Mouse (Mus musculus) forebrain, embryonic 16.5 days (tissue): ENCODE measurements around the gene Phldb2. TPM values are rescaled to one million over a fixed set of nuclear protein-coding genes. Genes with fewer than 3 reads are reported as not detected.
A peak's percentile ranks its signal among the peaks of the same experiment; 100 is the strongest.

Experiments
- ATAC-seq: fragments of 200-750 bp; cut with Nextera tagmentation; 2 replicates; pipeline ENCODE4 v1.8.0; 2017; ENCODE audit warnings: mild to moderate bottlenecking, moderate library complexity
- H3K27ac ChIP-seq: fragments of 300-500 bp; sonication (generic); 2 replicates; pipeline ENCODE4 v1.5.1; 2014; ENCODE audit warnings: low read length, control low read depth
- H3K27me3 ChIP-seq: fragments of 300-500 bp; sonication (generic); replicated peaks from 2 replicates; pipeline ENCODE4 v1.6.1; 2014; ENCODE audit warnings: low read length; ENCODE audit not compliant: control insufficient read depth, insufficient read depth
- H3K36me3 ChIP-seq: fragments of 300-500 bp; sonication (generic); 2 replicates; pipeline ENCODE4 v1.6.1; 2014; ENCODE audit not compliant: control insufficient read depth, insufficient read depth
- H3K4me1 ChIP-seq: fragments of 300-500 bp; sonication (generic); replicated peaks from 2 replicates; pipeline ENCODE4 v1.6.1; 2014; ENCODE audit warnings: low read length; ENCODE audit not compliant: control insufficient read depth, insufficient read depth
- H3K4me2 ChIP-seq: fragments of 300-500 bp; sonication (generic); 2 replicates; pipeline ENCODE4 v1.6.1; 2014; ENCODE audit warnings: mild to moderate bottlenecking, low read length, control low read depth
- H3K4me3 ChIP-seq: fragments of 300-500 bp; sonication (generic); replicated peaks from 2 replicates; pipeline ENCODE4 v1.5.1; 2014; ENCODE audit warnings: mild to moderate bottlenecking, low read length, control low read depth
- H3K9ac ChIP-seq: fragments of 300-500 bp; sonication (generic); replicated peaks from 2 replicates; pipeline ENCODE4 v1.6.1; 2014; ENCODE audit warnings: low read depth, low read length, control low read depth
- H3K9me3 ChIP-seq: fragments of 300-500 bp; sonication (generic); 2 replicates; pipeline ENCODE4 v1.6.1; 2016; ENCODE audit warnings: low read length; ENCODE audit not compliant: control insufficient read depth
- WGBS: fragments of 180-500 bp; shearing (Covaris S2); extraction: QIAGEN DNeasy Blood & Tissue Kit; methylation state at CpG from one replicate; pipeline ENCODE4 v1.1.7; 2014; 5-methylcytosine and 5-hydroxymethylcytosine counted together
- polyA plus RNA-seq: library from polyadenylated mRNA; unstranded; fragments of >200 nt; fragmentation: Nextera tagmentation; extraction: Ambion mirVana; gene quantifications from 2 replicates; pipeline ENCODE4 v1.2.1, GENCODE M21; 2015

Phldb2 gene
- polyA plus RNA-seq, 1 experiment from 2014 or later, result 7.1 TPM

DNA sequence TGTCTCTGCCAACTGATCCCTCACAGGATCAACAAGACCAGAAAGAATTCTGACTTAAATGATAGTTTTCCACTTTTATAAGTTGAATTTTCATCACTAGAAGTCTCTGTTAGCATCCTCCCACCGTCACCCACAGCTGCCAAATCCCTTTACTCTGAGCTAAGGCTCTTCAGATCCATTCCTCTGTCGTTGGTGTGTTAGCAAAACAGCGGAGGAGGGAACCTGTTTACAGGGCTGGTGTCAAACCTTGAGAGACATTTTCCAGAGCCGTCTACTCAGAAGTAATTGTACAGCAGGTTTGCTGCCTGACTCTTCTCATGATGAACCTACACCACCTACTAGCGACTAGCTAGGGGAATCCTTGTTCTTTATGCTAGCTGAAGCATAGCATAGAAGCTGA is 254.1 kb downstream of the Phldb2 start:
- Histone ChIP-seq H3K4me2 (no peak overlapping the region), H3K4me1 (no peaks in the 10 kb centered on the region; the same call in 1 of the 2 replicates), H3K36me3 (no peaks in the 10 kb centered on the region), H3K4me3 (no peak overlapping the region), H3K27me3 (no peaks in the 10 kb centered on the region), H3K9ac (no peak overlapping the region), H3K9me3 (no peaks in the 10 kb centered on the region), H3K27ac (no peak overlapping the region)
- 83% methylated on average over 5 of the region's 5 CpGs for WGBS
- no peak for ATAC-seq

DNA sequence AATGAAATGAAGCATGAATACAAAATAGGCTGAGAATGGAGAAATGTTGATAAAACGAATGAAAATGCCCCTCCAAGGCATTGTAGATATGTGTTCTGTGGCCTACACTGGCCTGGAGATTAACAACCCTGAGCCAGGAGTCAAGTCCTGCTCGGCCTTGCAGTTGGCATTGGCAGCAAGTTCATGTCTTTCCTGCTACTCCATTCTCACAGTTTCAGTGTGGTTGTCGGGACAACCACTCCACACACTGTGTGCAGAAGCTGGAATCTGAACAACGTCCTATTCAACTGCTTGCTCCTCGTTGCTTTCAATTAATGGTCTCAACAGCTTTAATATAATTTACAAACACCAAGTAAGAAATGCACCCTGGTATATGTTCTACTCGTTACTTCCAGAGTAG is 255.4 kb downstream of the Phldb2 start:
- Histone ChIP-seq H3K4me2 (no peak overlapping the region), H3K27ac (no peak overlapping the region), H3K27me3 (no peaks in the 10 kb centered on the region), H3K36me3 (no peaks in the 10 kb centered on the region), H3K4me1 (peaks cover under 1% of the 10 kb centered on the region; the same call in 1 of the 2 replicates), H3K4me3 (no peak overlapping the region), H3K9me3 (no peaks in the 10 kb centered on the region), H3K9ac (no peak overlapping the region)
- 46% methylated on average over 6 of the region's 6 CpGs for WGBS
- peak; percentile 51; the same call in 1 of the 2 replicates for ATAC-seq

Other genes starting within 250 kb of the Phldb2 start
- gene Tagln3, start 229.0 kb downstream of the Phldb2 start, polyA plus RNA-seq, result 455 and 473 TPM in 2 replicates
- gene Abhd10, start 210.6 kb downstream of the Phldb2 start, polyA plus RNA-seq, result 42.1 and 42.7 TPM in 2 replicates
- gene Plcxd2, start 56.6 kb upstream of the Phldb2 start, polyA plus RNA-seq, result 15.5 and 17.7 TPM in 2 replicates
- 0.11 TPM in 1 of 2 replicates, not detected in the other for gene Cd96, start 166.7 kb upstream of the Phldb2 start, polyA plus RNA-seq
- 2.3 and 2.9 TPM in 2 replicates for gene Gm4737, start 201.5 kb upstream of the Phldb2 start, polyA plus RNA-seq